Mouse (Mus musculus) lung, adult 2 months (tissue): ENCODE measurements around the gene Topaz1.

ENCODE experiments used
- CTCF ChIP-seq: fragments of 200-500 bp; IDR thresholded peaks from 2 replicates; pipeline ENCODE4 v1.5.1; 2011; ENCODE audit warnings: mild to moderate bottlenecking, low read length, control low read depth; ENCODE audit not compliant: insufficient read depth
- POLR2A ChIP-seq: fragments of 200-500 bp; IDR thresholded peaks from 2 replicates; pipeline ENCODE4 v1.6.1; 2011; ENCODE audit warnings: low read depth, mild to moderate bottlenecking, control low read depth, low read length, borderline replicate concordance; ENCODE audit errors: extremely low read depth

GRCm38 (mm10) chr9:122826743-122827142 is 79.6 kb downstream of the Topaz1 start:
- TF ChIP-seq CTCF = no peak
- no peak for TF ChIP-seq POLR2A
